Mouse (Mus musculus) forebrain, embryonic 16.5 days (tissue): ENCODE measurements around the gene Mrpl19. TPM values are rescaled to one million over a fixed set of nuclear protein-coding genes. Genes with fewer than 3 reads are reported as not detected.

Experiments used
- ATAC-seq: fragments of 200-750 bp; cut with Nextera tagmentation; 2 replicates; pipeline ENCODE4 v1.8.0; 2017; ENCODE audit warnings: mild to moderate bottlenecking, moderate library complexity
- H3K27ac ChIP-seq: fragments of 300-500 bp; sonication (generic); 2 replicates; pipeline ENCODE4 v1.5.1; 2014; ENCODE audit warnings: low read length, control low read depth
- H3K27me3 ChIP-seq: fragments of 300-500 bp; sonication (generic); replicated peaks from 2 replicates; pipeline ENCODE4 v1.6.1; 2014; ENCODE audit warnings: low read length; ENCODE audit not compliant: control insufficient read depth, insufficient read depth
- H3K36me3 ChIP-seq: fragments of 300-500 bp; sonication (generic); 2 replicates; pipeline ENCODE4 v1.6.1; 2014; ENCODE audit not compliant: control insufficient read depth, insufficient read depth
- H3K4me1 ChIP-seq: fragments of 300-500 bp; sonication (generic); replicated peaks from 2 replicates; pipeline ENCODE4 v1.6.1; 2014; ENCODE audit warnings: low read length; ENCODE audit not compliant: control insufficient read depth, insufficient read depth
- H3K4me2 ChIP-seq: fragments of 300-500 bp; sonication (generic); 2 replicates; pipeline ENCODE4 v1.6.1; 2014; ENCODE audit warnings: mild to moderate bottlenecking, low read length, control low read depth
- H3K4me3 ChIP-seq: fragments of 300-500 bp; sonication (generic); replicated peaks from 2 replicates; pipeline ENCODE4 v1.5.1; 2014; ENCODE audit warnings: mild to moderate bottlenecking, low read length, control low read depth
- H3K9ac ChIP-seq: fragments of 300-500 bp; sonication (generic); replicated peaks from 2 replicates; pipeline ENCODE4 v1.6.1; 2014; ENCODE audit warnings: low read depth, low read length, control low read depth
- H3K9me3 ChIP-seq: fragments of 300-500 bp; sonication (generic); 2 replicates; pipeline ENCODE4 v1.6.1; 2016; ENCODE audit warnings: low read length; ENCODE audit not compliant: control insufficient read depth
- WGBS: fragments of 180-500 bp; shearing (Covaris S2); extraction: QIAGEN DNeasy Blood & Tissue Kit; methylation state at CpG from one replicate; pipeline ENCODE4 v1.1.7; 2014; 5-methylcytosine and 5-hydroxymethylcytosine counted together
- polyA plus RNA-seq: library from polyadenylated mRNA; unstranded; fragments of >200 nt; fragmentation: Nextera tagmentation; extraction: Ambion mirVana; gene quantifications from 2 replicates; pipeline ENCODE4 v1.2.1, GENCODE M21; 2015

The Mrpl19 gene
- 40.0 and 42.3 TPM in 2 replicates for polyA plus RNA-seq

GRCm38 (mm10) chr6:81965296-81966067 lies at the start of gene Mrpl19:
Gene Mrpl19 (minus strand): TSS chr6:81965958.
- Histone ChIP-seq H3K27me3 (no peaks in the 10 kb centered on the region), H3K27ac (no peak within 1 kb of the TSS), H3K4me2 (peak within 1 kb of the TSS; percentile 77), H3K4me3 (peak within 1 kb of the TSS; percentile 82), H3K9ac (peak within 1 kb of the TSS; percentile 70), H3K9me3 (no peaks in the 10 kb centered on the region), H3K36me3 (peaks cover 18% of the 10 kb centered on the region), H3K4me1 (peaks cover 7% of the 10 kb centered on the region)
- WGBS, result under 1% methylated on average over 44 of the region's 44 CpGs
- peak; percentile 99 for ATAC-seq

- Histone ChIP-seq H3K4me2 (no peak overlapping the region), H3K4me3 (no peak overlapping the region), H3K27me3 (no peaks in the 10 kb centered on the region), H3K36me3 (no peaks in the 10 kb centered on the region), H3K9me3 (no peaks in the 10 kb centered on the region), H3K4me1 (no peaks in the 10 kb centered on the region), H3K27ac (no peak overlapping the region), H3K9ac (no peak overlapping the region)
- no peak for ATAC-seq
- WGBS, result 37% methylated on average over 1 of the region's 1 CpGs
Measured at GRCm38 (mm10) chr6:82012392-82012791, 46.6 kb upstream of the Mrpl19 start.

- Histone ChIP-seq H3K36me3 (no peaks in the 10 kb centered on the region), H3K4me2 (peak overlapping the region; percentile 8; the same call in 1 of the 2 replicates), H3K9me3 (no peaks in the 10 kb centered on the region), H3K4me1 (peaks cover 8% of the 10 kb centered on the region), H3K9ac (0 out of 2 replicates have a peak overlapping the region, but pooled peaks have one; percentile 17), H3K27ac (no peak overlapping the region), H3K4me3 (no peak overlapping the region), H3K27me3 (no peaks in the 10 kb centered on the region)
- ATAC-seq, result peak; percentile 53; the same call in 1 of the 2 replicates
- 16% methylated on average over 20 of the region's 20 CpGs for WGBS
Measured at GRCm38 (mm10) chr6:81990049-81990810, 24.5 kb upstream of the Mrpl19 start.

- peaks cover 8% of the 10 kb centered on the region for H3K4me1 ChIP-seq
- no peak for ATAC-seq
- no peak overlapping the region for H3K4me2 ChIP-seq
- WGBS, result 90% methylated on average over 5 of the region's 5 CpGs
- no peak overlapping the region for H3K4me3 ChIP-seq
- H3K36me3 ChIP-seq, result no peaks in the 10 kb centered on the region
- H3K27me3 ChIP-seq, result no peaks in the 10 kb centered on the region
- no peak overlapping the region for H3K27ac ChIP-seq
- H3K9ac ChIP-seq, result no peak overlapping the region
- H3K9me3 ChIP-seq, result no peaks in the 10 kb centered on the region
Measured at GRCm38 (mm10) chr6:81988341-81988740, 22.6 kb upstream of the Mrpl19 start.

- no peak for ATAC-seq
Measured at GRCm38 (mm10) chr6:81987580-81987979, 21.8 kb upstream of the Mrpl19 start.

GRCm38 (mm10) chr6:81987010-81987409 lies 21.3 kb upstream of the Mrpl19 start:
- Histone ChIP-seq H3K4me2 (no peak overlapping the region), H3K4me1 (peaks cover 8% of the 10 kb centered on the region), H3K4me3 (no peak overlapping the region), H3K9me3 (no peaks in the 10 kb centered on the region), H3K27ac (no peak overlapping the region), H3K27me3 (no peaks in the 10 kb centered on the region), H3K9ac (no peak overlapping the region), H3K36me3 (no peaks in the 10 kb centered on the region)
- WGBS, result 0% methylated on average over 9 of the region's 9 CpGs
- peak; percentile 60 for ATAC-seq

More at GRCm38 (mm10) chr6:81987580-81987979, 21.8 kb upstream of the Mrpl19 start:
- Histone ChIP-seq H3K4me1 (peaks cover 8% of the 10 kb centered on the region), H3K36me3 (no peaks in the 10 kb centered on the region), H3K9ac (no peak overlapping the region), H3K4me3 (no peak overlapping the region), H3K4me2 (no peak overlapping the region), H3K9me3 (no peaks in the 10 kb centered on the region), H3K27ac (no peak overlapping the region), H3K27me3 (no peaks in the 10 kb centered on the region)
- 53% methylated on average over 3 of the region's 3 CpGs for WGBS

- H3K27me3 ChIP-seq, result no peaks in the 10 kb centered on the region
- no peak overlapping the region for H3K27ac ChIP-seq
- H3K4me1 ChIP-seq, result peaks cover 8% of the 10 kb centered on the region
- H3K9ac ChIP-seq, result no peak overlapping the region
- H3K4me2 ChIP-seq, result no peak overlapping the region
- no peak for ATAC-seq
- H3K4me3 ChIP-seq, result no peak overlapping the region
- no peaks in the 10 kb centered on the region for H3K9me3 ChIP-seq
- WGBS, result 53% methylated on average over 5 of the region's 5 CpGs
- H3K36me3 ChIP-seq, result no peaks in the 10 kb centered on the region
Measured at GRCm38 (mm10) chr6:81986599-81986998, 20.8 kb upstream of the Mrpl19 start.

- WGBS, result 90% methylated on average over 8 of the region's 8 CpGs
- no peak for ATAC-seq
- H3K4me3 ChIP-seq, result no peak overlapping the region
- no peak overlapping the region for H3K27ac ChIP-seq
- H3K9ac ChIP-seq, result no peak overlapping the region
- H3K27me3 ChIP-seq, result no peaks in the 10 kb centered on the region
- no peak overlapping the region for H3K4me2 ChIP-seq
- no peaks in the 10 kb centered on the region for H3K36me3 ChIP-seq
- no peaks in the 10 kb centered on the region for H3K9me3 ChIP-seq
- H3K4me1 ChIP-seq, result peaks cover 8% of the 10 kb centered on the region
Measured at GRCm38 (mm10) chr6:81986171-81986570, 20.4 kb upstream of the Mrpl19 start.

GRCm38 (mm10) chr6:81979286-81979685 lies 13.5 kb upstream of the Mrpl19 start:
- Histone ChIP-seq H3K4me3 (no peak overlapping the region), H3K4me1 (no peaks in the 10 kb centered on the region), H3K4me2 (no peak overlapping the region), H3K9ac (no peak overlapping the region), H3K27me3 (no peaks in the 10 kb centered on the region), H3K36me3 (no peaks in the 10 kb centered on the region), H3K9me3 (no peaks in the 10 kb centered on the region), H3K27ac (no peak overlapping the region)
- 89% methylated on average over 4 of the region's 4 CpGs for WGBS
- ATAC-seq, result no peak
